Mouse (Mus musculus) 3T3-L1 (cell line): ENCODE measurements around the gene Crip3.

Source experiments
- DNase-seq: peaks from one replicate; pipeline ENCODE4 v3.0.0-alpha.2; 2015; ENCODE audit warnings: low read depth, low spot score

Crip3 gene

DNA sequence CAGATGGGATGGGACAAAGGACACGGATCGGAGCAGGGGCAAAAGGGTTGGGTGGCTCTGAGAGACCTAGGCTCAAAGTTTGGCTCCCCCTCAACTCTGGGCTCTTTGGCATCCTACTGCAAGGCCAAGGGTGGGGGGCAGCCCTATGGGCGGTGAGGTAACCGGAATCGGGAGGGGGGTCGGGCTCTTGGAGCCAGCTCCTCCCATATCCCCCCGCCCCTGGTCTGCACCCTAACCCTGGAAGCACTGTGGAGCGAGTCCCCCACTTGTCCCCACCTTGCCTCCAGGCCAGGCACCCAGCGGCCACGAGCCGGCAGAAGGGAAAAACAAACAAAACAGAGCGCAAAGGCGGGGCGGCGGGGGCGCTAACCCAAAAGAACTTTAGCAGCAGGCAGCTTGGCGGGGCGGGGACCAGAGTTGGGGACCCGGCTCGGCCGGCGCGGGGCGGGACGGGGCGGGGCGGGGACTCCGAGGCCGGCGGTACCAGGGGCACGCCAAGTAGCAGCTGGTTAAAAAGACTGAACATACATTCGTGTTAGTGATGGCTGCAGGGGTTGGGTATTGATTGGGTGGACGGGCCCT is 26.5 kb downstream of the Crip3 start:
- DNase-seq = no peak

- DNase-seq = peak; percentile 33
These were observed 29.1 kb downstream of the Crip3 start for GRCm38 (mm10) chr17:46457791-46458190.

DNA sequence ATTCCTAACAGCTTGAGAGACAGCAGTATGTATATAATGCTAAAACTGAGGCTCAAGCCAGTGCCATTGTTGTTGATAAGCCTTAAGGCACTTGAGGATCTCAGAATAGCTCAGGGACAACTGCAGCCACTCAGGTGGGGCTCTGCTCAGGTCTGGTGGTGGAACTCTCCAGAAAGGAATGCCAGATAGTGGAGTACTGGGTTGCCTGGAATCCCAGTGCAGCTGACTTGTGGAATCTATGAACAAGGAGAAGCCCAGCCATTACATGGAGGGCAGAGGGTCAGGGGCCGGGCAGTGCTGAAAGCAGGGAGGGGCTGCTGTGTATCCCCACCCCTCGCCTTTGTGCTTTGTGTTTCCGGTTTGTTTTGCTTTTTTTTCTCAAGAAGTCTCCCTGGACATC is 29.7 kb downstream of the Crip3 start:
- no peak for DNase-seq

- no peak for DNase-seq
These were observed 31.9 kb downstream of the Crip3 start for GRCm38 (mm10) chr17:46460673-46461072.

- DNase-seq = no peak
These were observed 32.6 kb downstream of the Crip3 start for GRCm38 (mm10) chr17:46461347-46461746.

DNA sequence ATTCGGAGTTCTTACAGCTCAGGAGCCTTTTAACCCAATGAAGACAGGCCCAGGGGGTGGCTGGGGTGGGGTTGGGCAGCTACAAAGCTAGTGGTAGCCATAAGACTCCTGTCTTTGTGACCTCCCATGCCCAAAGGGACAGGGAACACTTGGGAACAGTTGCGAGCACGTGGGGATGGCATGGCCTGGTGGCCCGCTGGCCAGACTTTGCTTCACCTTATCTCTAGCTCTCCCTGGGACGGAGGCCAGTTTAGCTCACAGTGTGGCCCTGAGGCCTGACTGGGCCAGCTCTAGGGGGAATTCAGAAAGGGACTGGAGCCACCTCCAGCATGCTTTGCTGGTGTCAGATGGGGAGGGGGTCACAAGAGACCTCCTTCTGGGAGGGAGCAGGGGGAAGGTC is 33.5 kb downstream of the Crip3 start:
- no peak for DNase-seq

GRCm38 (mm10) chr17:46467830-46468229 is 39.1 kb downstream of the Crip3 start:
- no peak for DNase-seq

- DNase-seq = no peak
These were observed 47.9 kb downstream of the Crip3 start for GRCm38 (mm10) chr17:46476601-46477000.

DNA sequence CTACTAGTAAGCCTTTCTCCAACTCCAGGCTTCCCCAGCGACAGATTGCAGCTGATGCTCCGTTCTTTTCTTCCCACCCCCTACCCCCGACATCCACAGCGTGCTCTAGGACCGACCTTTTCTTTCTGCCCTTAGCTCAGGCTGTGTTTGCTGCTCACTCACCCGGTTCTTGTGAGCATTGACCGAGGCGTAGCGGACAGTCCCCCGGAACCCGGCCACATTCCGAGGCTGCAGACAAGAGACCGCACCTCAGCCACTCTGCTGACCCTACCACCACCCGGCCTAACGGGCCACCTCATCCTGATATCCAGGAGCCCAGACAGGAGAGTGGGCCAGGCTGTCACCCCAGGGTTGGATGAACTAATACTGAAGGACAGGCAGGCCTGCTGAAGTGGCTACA is 48.6 kb downstream of the Crip3 start:
- no peak for DNase-seq
